Mouse (Mus musculus) kidney, adult 2 months (tissue): ENCODE results near the gene C130032M10Rik.

Experiments used
- CTCF ChIP-seq: fragments of 200-500 bp; conservative IDR thresholded peaks from 2 replicates; pipeline ENCODE4 v1.5.1; 2011; ENCODE audit warnings: low read depth, mild to moderate bottlenecking, control low read depth, low read length, moderate library complexity, mixed read lengths; ENCODE audit not compliant: insufficient read depth, insufficient read length
- POLR2A ChIP-seq: fragments of 200-500 bp; IDR thresholded peaks from one replicate; pipeline ENCODE4 v1.6.1; 2011; ENCODE audit warnings: low read depth, low read length, control low read depth

GRCm38 (mm10) chr9:114522501-114522900 is 7.0 kb downstream of the C130032M10Rik start:
- TF ChIP-seq CTCF (no peak), POLR2A (no peak)
